Mouse (Mus musculus) megakaryocyte-erythroid progenitor cell, adult 5-6 weeks (primary cell): ENCODE data around the gene Trak1. TPM values are rescaled to one million over a fixed set of nuclear protein-coding genes. Genes with fewer than 3 reads are reported as not detected.
A peak's percentile ranks its signal among the peaks of the same experiment; 100 is the strongest.

Source experiments
- ATAC-seq: replicated peaks from 2 replicates; pipeline ENCODE4 v1.8.0; 2016; ENCODE audit warnings: mild to moderate bottlenecking, inconsistent platforms; ENCODE audit not compliant: severe bottlenecking, poor library complexity, low FRiP score, low TSS enrichment
- total RNA-seq, 2 experiments: library from RNA; stranded (forward) in 1 of 2; stranded (reverse) in 1 of 2; fragments of 200-1000, 215-1000 nt in 1 of 2; fragments of >200 nt in 1 of 2; fragmentation: Nextera tagmentation in 1 of 2; gene quantifications; 2 replicates each; pipeline ENCODE4 v1.2.3; 2014 to 2017

The Trak1 gene
- total RNA-seq, 2 experiments from 2014 or later = 23.2 to 45.6 TPM

- 0 out of 2 replicates have a peak, but pooled peaks have one; percentile 36 for ATAC-seq
Observed at GRCm38 (mm10) chr9:121384620-121385019, 87.3 kb downstream of the Trak1 start.

GRCm38 (mm10) chr9:121385091-121385748 is 87.9 kb downstream of the Trak1 start:
- ATAC-seq = peak; percentile 62

DNA sequence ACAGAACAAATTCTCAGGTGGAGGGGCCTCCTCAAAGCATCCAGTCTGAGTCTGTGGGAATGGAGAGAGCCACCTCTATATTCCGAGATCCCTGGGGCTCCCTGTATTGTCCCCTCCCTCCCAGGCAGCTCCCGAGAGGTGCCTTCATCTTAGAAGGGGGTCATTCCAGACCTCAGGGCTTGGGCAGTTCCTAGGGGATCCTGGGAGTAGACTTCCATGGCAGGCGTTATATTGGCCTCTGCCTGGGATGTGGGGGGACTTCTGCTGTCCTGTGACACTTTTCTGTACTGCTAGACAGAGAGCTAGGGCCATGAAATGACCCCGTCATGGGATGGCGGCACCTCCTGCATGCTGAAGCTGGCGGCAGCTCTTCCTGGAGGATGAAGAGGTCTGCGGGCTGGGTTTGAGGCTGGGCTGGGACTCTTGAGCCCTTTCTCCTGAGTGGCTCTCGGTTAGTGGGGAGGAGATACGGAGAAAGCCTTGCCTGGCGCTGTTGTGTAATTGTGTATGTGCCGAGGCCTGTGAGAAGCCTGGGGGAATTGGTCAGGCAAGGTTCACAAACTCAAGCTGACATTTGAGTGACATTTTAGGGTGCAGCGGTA is 88.5 kb downstream of the Trak1 start:
- no peak for ATAC-seq

- ATAC-seq = no peak
Observed at GRCm38 (mm10) chr9:121387539-121388272, 90.4 kb downstream of the Trak1 start.

GRCm38 (mm10) chr9:121388273-121388931 is 91.1 kb downstream of the Trak1 start:
- no peak for ATAC-seq

DNA sequence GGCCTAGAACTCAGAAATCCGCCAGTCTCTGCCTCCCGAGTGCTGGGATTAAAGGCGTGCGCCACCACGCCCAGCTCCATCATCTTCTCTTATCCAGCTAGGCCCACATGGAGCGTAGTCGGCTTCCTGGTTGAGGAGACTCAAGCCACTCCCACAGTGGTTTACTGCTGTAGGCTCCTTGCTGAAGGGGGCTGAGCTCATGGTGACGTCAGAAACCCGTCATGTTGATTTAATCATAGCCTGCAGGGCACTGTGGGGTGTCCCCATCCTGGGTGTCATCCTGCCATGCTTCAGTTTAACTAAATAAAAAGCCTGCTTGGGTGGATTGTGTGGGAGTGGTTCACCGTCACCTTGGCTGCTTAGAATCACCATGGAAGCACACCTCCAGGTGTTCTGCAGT is 92.0 kb downstream of the Trak1 start:
- no peak for ATAC-seq

- no peak for ATAC-seq
Observed at GRCm38 (mm10) chr9:121391898-121392297, 94.6 kb downstream of the Trak1 start.

GRCm38 (mm10) chr9:121392427-121392826 is 95.1 kb downstream of the Trak1 start:
- ATAC-seq = peak; percentile 68

- no peak; the same call in 1 of the 2 replicates for ATAC-seq
Observed at GRCm38 (mm10) chr9:121393104-121393503, 95.8 kb downstream of the Trak1 start.

DNA sequence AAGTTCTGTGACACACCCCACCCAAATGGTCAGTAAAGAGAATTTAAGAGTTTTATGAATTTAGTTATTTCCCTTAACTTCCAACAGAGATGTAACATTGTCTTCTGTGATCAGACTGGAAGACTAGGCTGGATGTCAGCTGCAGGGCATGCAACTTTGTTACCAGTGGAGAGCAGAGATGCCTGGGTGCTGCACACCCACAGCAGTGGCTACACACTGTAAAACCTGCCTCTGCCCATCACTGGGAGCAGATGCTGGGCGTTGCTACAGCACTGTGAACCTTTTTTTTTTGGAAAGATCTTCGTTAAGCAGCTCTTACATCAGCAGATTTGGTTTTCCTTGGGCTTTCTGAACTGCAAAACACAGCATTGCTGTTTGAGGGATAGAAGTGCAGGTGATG is 97.6 kb downstream of the Trak1 start:
- ATAC-seq = no peak

GRCm38 (mm10) chr9:121395812-121396211 is 98.5 kb downstream of the Trak1 start:
- no peak for ATAC-seq

DNA sequence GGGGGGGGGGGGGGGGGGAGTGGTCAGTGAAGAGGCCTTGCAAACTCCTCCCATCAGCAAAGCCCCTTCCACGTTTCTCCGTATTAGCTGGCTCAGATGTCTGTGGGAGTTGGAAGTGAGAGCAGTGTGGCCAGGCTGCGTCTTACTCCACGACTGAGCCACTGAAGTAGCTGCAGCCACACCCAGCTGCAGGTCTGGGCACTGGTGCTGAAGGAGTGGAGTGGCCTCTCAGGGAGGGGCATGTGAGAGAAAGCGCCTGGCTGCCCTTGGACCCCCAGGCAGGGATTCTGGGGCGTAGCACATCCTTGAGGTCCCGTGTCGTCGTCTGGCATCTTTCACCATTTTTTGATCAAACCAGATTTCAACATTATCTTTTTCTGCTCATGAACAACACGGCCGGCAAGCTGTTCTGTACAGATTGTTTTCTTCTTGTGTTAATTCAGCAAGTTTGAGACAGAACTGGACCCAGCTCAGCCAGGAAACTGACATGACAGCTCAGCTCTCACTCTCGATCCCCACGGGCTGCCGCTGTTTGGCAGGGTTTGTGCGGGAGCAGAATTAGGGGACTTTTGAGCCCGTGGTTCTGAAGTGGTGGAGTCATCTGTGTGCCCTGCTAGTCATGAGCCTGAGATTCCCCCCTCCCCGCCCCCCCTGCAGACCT is 100.9 kb downstream of the Trak1 start:
- ATAC-seq = no peak

DNA sequence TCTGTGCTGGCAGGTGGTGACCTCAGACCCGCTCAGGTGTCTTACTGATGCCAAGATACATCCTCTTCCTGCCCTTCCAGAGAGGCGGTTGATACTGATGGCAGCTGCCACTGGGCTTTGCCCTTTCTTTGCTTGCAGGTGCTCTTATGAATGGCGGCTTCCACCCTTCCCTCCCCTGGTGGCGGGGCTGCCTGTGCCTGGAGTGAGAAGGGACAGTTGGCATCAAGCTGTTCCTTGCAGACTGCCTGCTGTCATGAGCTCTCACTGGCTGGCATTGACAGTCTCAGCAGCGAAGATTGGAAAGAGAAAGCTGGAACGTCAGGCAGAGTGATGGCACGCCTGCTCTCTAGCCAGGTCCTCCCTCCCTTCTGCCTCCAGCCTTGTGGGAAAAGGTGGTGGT is 101.5 kb downstream of the Trak1 start:
- ATAC-seq = no peak

GRCm38 (mm10) chr9:121400608-121401007 is 103.3 kb downstream of the Trak1 start:
- ATAC-seq = no peak

- no peak for ATAC-seq
Observed at GRCm38 (mm10) chr9:121403157-121403671, 105.9 kb downstream of the Trak1 start.

DNA sequence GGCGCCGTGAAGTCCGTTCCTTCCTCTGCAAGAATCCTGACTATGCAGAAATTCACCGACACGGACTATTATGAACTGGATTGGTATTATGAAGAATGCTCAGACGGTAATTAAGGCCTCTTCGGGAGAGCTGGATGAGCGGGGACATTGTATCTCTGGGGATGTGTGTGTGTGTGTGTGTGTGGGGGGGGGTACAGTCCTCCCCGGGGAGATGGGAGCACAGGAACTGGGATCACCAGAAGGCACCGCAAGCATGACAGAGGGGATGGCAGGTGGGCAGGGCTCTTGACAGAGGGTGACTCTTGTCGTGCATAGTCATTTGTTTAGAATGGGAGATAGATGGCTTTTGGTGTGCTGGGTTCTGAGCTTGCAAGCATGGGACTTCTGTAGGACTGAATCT is 106.4 kb downstream of the Trak1 start:
- ATAC-seq = no peak

GRCm38 (mm10) chr9:121405088-121405681 is 107.9 kb downstream of the Trak1 start:
- no peak; the same call in 1 of the 2 replicates for ATAC-seq

GRCm38 (mm10) chr9:121405792-121406191 is 108.5 kb downstream of the Trak1 start:
- ATAC-seq = no peak

- no peak for ATAC-seq
Observed at GRCm38 (mm10) chr9:121414237-121414636, 116.9 kb downstream of the Trak1 start.
